Mouse (Mus musculus): ENCODE measurements around the gene Commd1. TPM values are rescaled to one million over a fixed set of nuclear protein-coding genes. Genes with fewer than 3 reads are reported as not detected.

Gene Commd1
- total RNA-seq, 2 experiments from 2014 or later, result 150 to 168 TPM

GRCm38 (mm10) chr11:22867691-22868090, 114.5 kb downstream of the Commd1 start:
- no peak for DNase-seq
- intact Hi-C loops (cut with DNase I), result no loop called here

GRCm38 (mm10) chr11:22865635-22866246, 116.4 kb downstream of the Commd1 start:
- no peak for DNase-seq

GRCm38 (mm10) chr11:22864305-22865060, 117.7 kb downstream of the Commd1 start:
- intact Hi-C loops (cut with DNase I), result no loop called here
- DNase-seq, result no peak

More at GRCm38 (mm10) chr11:22865635-22866246, 116.4 kb downstream of the Commd1 start:
- intact Hi-C loops (cut with DNase I), result no loop called here

GRCm38 (mm10) chr11:22863581-22863980, 118.6 kb downstream of the Commd1 start:
- DNase-seq, result no peak
- intact Hi-C loops (cut with DNase I), result no loop called here

GRCm38 (mm10) chr11:22861315-22861714, 120.9 kb downstream of the Commd1 start:
- intact Hi-C loops (cut with DNase I), result no loop called here

GRCm38 (mm10) chr11:22860335-22861227, 121.6 kb downstream of the Commd1 start, which contains the start of gene B3gnt2:
Gene B3gnt2 (minus strand): TSS chr11:22860961.
- DNase-seq, result peak; percentile 46
- intact Hi-C loops (cut with DNase I), result no loop called here

More at GRCm38 (mm10) chr11:22861315-22861714, 120.9 kb downstream of the Commd1 start:
- no peak for DNase-seq

GRCm38 (mm10) chr11:22859633-22860334, 122.4 kb downstream of the Commd1 start:
- peak; percentile 90 to 92 for DNase-seq
- intact Hi-C loops (cut with DNase I), result loop anchor here (2.0 to 5.0 kb wide), 2 partner anchors 98 to 229 kb away; no protein-coding TSS in a partner anchor

- intact Hi-C loops (cut with DNase I), result loop anchor here (2.0 to 5.0 kb wide), 2 partner anchors 98 to 228 kb away; no protein-coding TSS in a partner anchor
Observed at GRCm38 (mm10) chr11:22859301-22859632, 122.9 kb downstream of the Commd1 start.

GRCm38 (mm10) chr11:22858441-22859300, 123.5 kb downstream of the Commd1 start:
- intact Hi-C loops (cut with DNase I), result loop anchor here (2.0 to 5.0 kb wide), 2 partner anchors 99 to 228 kb away; no protein-coding TSS in a partner anchor
- DNase-seq, result no peak

More at GRCm38 (mm10) chr11:22859301-22859632, 122.9 kb downstream of the Commd1 start:
- DNase-seq, result no peak

GRCm38 (mm10) chr11:22857705-22858440, 124.3 kb downstream of the Commd1 start:
- intact Hi-C loops (cut with DNase I), result loop anchor here (2.0 to 5.0 kb wide), 2 partner anchors 99 to 227 kb away; no protein-coding TSS in a partner anchor
- no peak for DNase-seq

- DNase-seq, result no peak
- intact Hi-C loops (cut with DNase I), result loop anchor here (5.0 kb wide), 1 partner anchor 100 kb away; no protein-coding TSS in a partner anchor
Observed at GRCm38 (mm10) chr11:22857106-22857704, 125.0 kb downstream of the Commd1 start.

GRCm38 (mm10) chr11:22856371-22856965, 125.7 kb downstream of the Commd1 start:
- intact Hi-C loops (cut with DNase I), result loop anchor here (5.0 kb wide), 1 partner anchor 101 kb away; no protein-coding TSS in a partner anchor
- DNase-seq, result no peak

- intact Hi-C loops (cut with DNase I), result no loop called here
- DNase-seq, result no peak
Observed at GRCm38 (mm10) chr11:22854571-22854970, 127.6 kb downstream of the Commd1 start.

GRCm38 (mm10) chr11:22853477-22854157, 128.6 kb downstream of the Commd1 start:
- no peak for DNase-seq

GRCm38 (mm10) chr11:22852510-22852909, 129.7 kb downstream of the Commd1 start:
- intact Hi-C loops (cut with DNase I), result no loop called here
- no peak for DNase-seq

More at GRCm38 (mm10) chr11:22853477-22854157, 128.6 kb downstream of the Commd1 start:
- intact Hi-C loops (cut with DNase I), result no loop called here

- intact Hi-C loops (cut with DNase I), result no loop called here
Observed at GRCm38 (mm10) chr11:22851416-22851815, 130.8 kb downstream of the Commd1 start.

GRCm38 (mm10) chr11:22850077-22850476, 132.1 kb downstream of the Commd1 start:
- DNase-seq, result no peak
- intact Hi-C loops (cut with DNase I), result no loop called here

More at GRCm38 (mm10) chr11:22851416-22851815, 130.8 kb downstream of the Commd1 start:
- no peak for DNase-seq

Data from heart, postnatal 14 days (tissue).